Mouse (Mus musculus): ENCODE data around the gene Cfap46. TPM values are rescaled to one million over a fixed set of nuclear protein-coding genes. Genes with fewer than 3 reads are reported as not detected.

Gene Cfap46
- 0.10 and 0.12 TPM in 2 replicates for polyA plus RNA-seq (2012; rRNA removed)

GRCm38 (mm10) chr7:139683706-139684552 is at the start of gene Cfap46:
Cfap46 (minus strand) TSS chr7:139683817.

GRCm38 (mm10) chr7:139582595-139582994 is 101.0 kb downstream of the Cfap46 start, which contains the start of gene Nkx6-2:
Nkx6-2 (minus strand) TSS chr7:139582797.

Other genes starting within 250 kb of the Cfap46 start
- gene Nkx6-2, start 101.0 kb downstream of the Cfap46 start, polyA plus RNA-seq (2012; rRNA removed) = 0.19 TPM in 1 of 2 replicates, not detected in the other
- 0.21 and 0.38 TPM in 2 replicates for gene Adgra1, start 150.4 kb upstream of the Cfap46 start, polyA plus RNA-seq (2012; rRNA removed)
- 0.26 and 0.41 TPM in 2 replicates for gene Kndc1, start 210.9 kb upstream of the Cfap46 start, polyA plus RNA-seq (2012; rRNA removed)